Mouse (Mus musculus) midbrain, embryonic 16.5 days (tissue): ENCODE measurements around the gene Pigc. TPM values are rescaled to one million over a fixed set of nuclear protein-coding genes. Genes with fewer than 3 reads are reported as not detected.
A peak's percentile ranks its signal among the peaks of the same experiment; 100 is the strongest.

Source experiments
- ATAC-seq: fragments of 200-750 bp; cut with Nextera tagmentation; 2 replicates; pipeline ENCODE4 v1.8.0; 2017; ENCODE audit warnings: moderate TSS enrichment
- H3K27ac ChIP-seq: fragments of 300-500 bp; sonication (generic); 2 replicates; pipeline ENCODE4 v1.5.1; 2014; ENCODE audit warnings: mild to moderate bottlenecking, low read length, mixed read lengths
- H3K27me3 ChIP-seq: fragments of 300-500 bp; sonication (generic); 2 replicates; pipeline ENCODE4 v1.6.1; 2014; ENCODE audit warnings: low read depth, low read length, mixed read lengths; ENCODE audit not compliant: control insufficient read depth, insufficient read depth
- H3K36me3 ChIP-seq: fragments of 300-500 bp; sonication (generic); 2 replicates; pipeline ENCODE4 v1.6.1; 2014; ENCODE audit warnings: mild to moderate bottlenecking, low read length, moderate library complexity, mixed read lengths; ENCODE audit not compliant: control insufficient read depth, insufficient read depth
- H3K4me1 ChIP-seq: fragments of 300-500 bp; sonication (generic); 2 replicates; pipeline ENCODE4 v1.6.1; 2014; ENCODE audit warnings: mild to moderate bottlenecking, low read length, mixed read lengths; ENCODE audit not compliant: control insufficient read depth, insufficient read depth
- H3K4me2 ChIP-seq: fragments of 300-500 bp; sonication (generic); 2 replicates; pipeline ENCODE4 v1.6.1; 2014; ENCODE audit warnings: mild to moderate bottlenecking, low read length, mixed read lengths
- H3K4me3 ChIP-seq: fragments of 300-500 bp; sonication (generic); 2 replicates; pipeline ENCODE4 v1.5.1; 2014; ENCODE audit warnings: low read depth, mild to moderate bottlenecking, low read length, moderate library complexity, mixed read lengths
- H3K9ac ChIP-seq: fragments of 300-500 bp; sonication (generic); 2 replicates; pipeline ENCODE4 v1.6.1; 2014; ENCODE audit warnings: low read depth, low read length, mixed read lengths
- H3K9me3 ChIP-seq: fragments of 300-500 bp; sonication (generic); replicated peaks from 2 replicates; pipeline ENCODE4 v1.6.1; 2014; ENCODE audit warnings: mild to moderate bottlenecking, low read length, mixed read lengths; ENCODE audit not compliant: control insufficient read depth, poor library complexity, severe bottlenecking
- WGBS: fragments of 180-500 bp; shearing (Covaris S2); extraction: QIAGEN DNeasy Blood & Tissue Kit; methylation state at CpG from one replicate; pipeline ENCODE4 v1.1.7; 2014; 5-methylcytosine and 5-hydroxymethylcytosine counted together
- polyA plus RNA-seq: library from polyadenylated mRNA; unstranded; fragments of >200 nt; fragmentation: Nextera tagmentation; extraction: Ambion mirVana; gene quantifications from 2 replicates; pipeline ENCODE4 v1.2.1, GENCODE M21; 2015

The Pigc gene
- polyA plus RNA-seq, 1 experiment from 2014 or later, result 34.0 TPM

GRCm38 (mm10) chr1:161931817-161932216 lies 37.2 kb upstream of the Pigc start:
- H3K9me3 ChIP-seq, result no peaks in the 10 kb centered on the region
- no peak overlapping the region for H3K4me3 ChIP-seq
- no peak overlapping the region for H3K27ac ChIP-seq
- ATAC-seq, result no peak
- no peak overlapping the region for H3K4me2 ChIP-seq
- 77% methylated on average over 10 of the region's 10 CpGs for WGBS
- no peaks in the 10 kb centered on the region for H3K36me3 ChIP-seq
- no peaks in the 10 kb centered on the region for H3K4me1 ChIP-seq
- no peaks in the 10 kb centered on the region for H3K27me3 ChIP-seq
- no peak overlapping the region for H3K9ac ChIP-seq

GRCm38 (mm10) chr1:161932286-161932685 lies 36.7 kb upstream of the Pigc start:
- H3K9ac ChIP-seq, result no peak overlapping the region
- H3K4me3 ChIP-seq, result no peak overlapping the region
- no peak overlapping the region for H3K27ac ChIP-seq
- ATAC-seq, result no peak
- H3K4me1 ChIP-seq, result no peaks in the 10 kb centered on the region
- WGBS, result 87% methylated on average over 4 of the region's 4 CpGs
- H3K27me3 ChIP-seq, result no peaks in the 10 kb centered on the region
- H3K9me3 ChIP-seq, result no peaks in the 10 kb centered on the region
- H3K4me2 ChIP-seq, result no peak overlapping the region
- H3K36me3 ChIP-seq, result no peaks in the 10 kb centered on the region

- Histone ChIP-seq H3K27me3 (no peaks in the 10 kb centered on the region), H3K27ac (no peak overlapping the region), H3K4me3 (no peak overlapping the region), H3K4me2 (no peak overlapping the region), H3K9ac (no peak overlapping the region), H3K4me1 (no peaks in the 10 kb centered on the region), H3K36me3 (no peaks in the 10 kb centered on the region), H3K9me3 (no peaks in the 10 kb centered on the region)
- no peak for ATAC-seq
- WGBS, result 92% methylated on average over 2 of the region's 2 CpGs
These were observed 26.9 kb upstream of the Pigc start for GRCm38 (mm10) chr1:161942082-161942481.

DNA sequence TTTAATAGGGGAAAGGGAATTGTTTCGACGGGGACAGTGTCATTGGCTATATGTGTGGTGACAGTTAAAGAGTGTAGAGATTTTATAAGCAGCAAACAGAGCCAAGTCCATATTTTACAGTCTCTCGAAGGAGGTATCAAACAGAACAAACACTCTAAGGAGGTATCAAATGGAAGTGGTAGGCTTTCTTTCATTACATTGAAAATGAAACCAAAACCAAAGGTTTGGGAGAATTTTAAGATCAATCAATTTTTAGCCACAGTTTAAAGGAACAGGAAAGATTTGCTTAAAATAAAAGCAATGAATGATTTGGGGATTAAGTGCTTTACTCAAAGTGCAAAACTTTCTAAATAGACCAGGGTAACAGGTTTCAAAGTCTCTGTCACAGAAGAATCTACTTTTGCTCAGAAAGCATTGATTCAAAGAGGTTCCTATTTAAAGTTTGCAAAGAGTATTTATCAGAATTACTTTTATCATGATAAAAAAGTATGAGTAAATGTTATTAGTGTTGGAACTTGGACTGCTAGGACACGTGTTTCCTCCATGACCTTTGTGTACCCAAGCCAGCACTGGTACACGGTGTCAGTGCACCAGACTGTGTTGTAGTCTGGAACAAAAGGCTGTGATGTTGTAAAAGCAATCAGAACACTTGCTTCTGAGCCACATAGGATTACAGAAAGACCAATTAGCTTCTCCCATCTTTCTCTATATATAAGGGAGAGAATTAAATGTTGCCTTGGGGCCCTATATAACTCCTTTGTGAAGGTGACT lies 17.8 kb upstream of the Pigc start:
- H3K4me1 ChIP-seq, result no peaks in the 10 kb centered on the region
- no peaks in the 10 kb centered on the region for H3K36me3 ChIP-seq
- no peak overlapping the region for H3K4me3 ChIP-seq
- WGBS, result 78% methylated on average over 5 of the region's 5 CpGs
- no peak overlapping the region for H3K4me2 ChIP-seq
- no peaks in the 10 kb centered on the region for H3K27me3 ChIP-seq
- H3K27ac ChIP-seq, result no peak overlapping the region
- no peak for ATAC-seq
- H3K9ac ChIP-seq, result no peak overlapping the region
- H3K9me3 ChIP-seq, result no peaks in the 10 kb centered on the region

DNA sequence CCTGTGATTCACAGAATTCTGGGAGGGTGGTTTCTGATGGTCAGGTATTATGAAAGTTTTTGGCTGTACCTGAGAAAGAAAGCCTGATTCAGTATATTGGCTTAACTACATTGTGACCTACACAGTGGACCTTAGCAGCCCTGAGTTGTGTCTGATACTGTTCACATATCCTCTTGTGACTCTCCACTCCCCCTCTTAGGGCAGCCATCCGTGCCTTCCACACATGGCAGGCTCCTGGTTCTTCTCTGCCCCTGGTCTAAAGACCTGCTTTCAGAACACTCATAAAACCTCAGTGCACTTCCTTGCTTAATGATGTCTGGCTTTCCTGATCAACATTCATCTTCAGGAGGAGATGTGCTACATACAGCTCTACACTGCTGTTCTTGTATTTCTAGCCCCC lies 16.4 kb upstream of the Pigc start:
- no peak for ATAC-seq
- WGBS, result 48% methylated on average over 1 of the region's 1 CpGs
- no peak overlapping the region for H3K9ac ChIP-seq

DNA sequence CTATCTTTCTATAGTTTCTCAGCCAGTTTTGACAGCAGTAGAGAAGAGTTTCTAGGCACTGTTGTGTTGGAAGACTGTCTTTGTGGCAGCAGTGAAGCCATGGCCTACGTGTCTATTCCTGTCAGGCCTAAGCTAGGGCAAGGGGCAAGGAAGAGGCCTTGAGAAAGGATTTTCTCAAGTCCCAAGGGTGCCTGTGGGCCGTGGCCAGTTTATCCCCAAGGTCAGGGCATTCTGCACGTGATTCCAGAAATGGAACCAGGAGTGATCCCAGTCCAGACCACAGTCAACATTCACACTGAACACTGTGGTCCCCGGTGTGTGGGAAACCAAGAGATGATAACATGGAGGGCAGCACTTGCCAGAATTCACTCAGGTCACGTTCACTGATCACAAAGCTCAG lies 13.1 kb upstream of the Pigc start:
- 76% methylated on average over 5 of the region's 5 CpGs for WGBS
- H3K4me1 ChIP-seq, result no peaks in the 10 kb centered on the region
- no peak overlapping the region for H3K27ac ChIP-seq
- no peak overlapping the region for H3K4me2 ChIP-seq
- H3K36me3 ChIP-seq, result no peaks in the 10 kb centered on the region
- H3K9ac ChIP-seq, result no peak overlapping the region
- H3K9me3 ChIP-seq, result no peaks in the 10 kb centered on the region
- no peak for ATAC-seq
- H3K27me3 ChIP-seq, result no peaks in the 10 kb centered on the region
- no peak overlapping the region for H3K4me3 ChIP-seq

More for the DNA sequence above, 16.4 kb upstream of the Pigc start:
- H3K36me3 ChIP-seq, result no peaks in the 10 kb centered on the region
- H3K4me3 ChIP-seq, result no peak overlapping the region
- no peaks in the 10 kb centered on the region for H3K27me3 ChIP-seq
- no peaks in the 10 kb centered on the region for H3K9me3 ChIP-seq
- no peak overlapping the region for H3K27ac ChIP-seq
- no peak overlapping the region for H3K4me2 ChIP-seq
- H3K4me1 ChIP-seq, result no peaks in the 10 kb centered on the region

DNA sequence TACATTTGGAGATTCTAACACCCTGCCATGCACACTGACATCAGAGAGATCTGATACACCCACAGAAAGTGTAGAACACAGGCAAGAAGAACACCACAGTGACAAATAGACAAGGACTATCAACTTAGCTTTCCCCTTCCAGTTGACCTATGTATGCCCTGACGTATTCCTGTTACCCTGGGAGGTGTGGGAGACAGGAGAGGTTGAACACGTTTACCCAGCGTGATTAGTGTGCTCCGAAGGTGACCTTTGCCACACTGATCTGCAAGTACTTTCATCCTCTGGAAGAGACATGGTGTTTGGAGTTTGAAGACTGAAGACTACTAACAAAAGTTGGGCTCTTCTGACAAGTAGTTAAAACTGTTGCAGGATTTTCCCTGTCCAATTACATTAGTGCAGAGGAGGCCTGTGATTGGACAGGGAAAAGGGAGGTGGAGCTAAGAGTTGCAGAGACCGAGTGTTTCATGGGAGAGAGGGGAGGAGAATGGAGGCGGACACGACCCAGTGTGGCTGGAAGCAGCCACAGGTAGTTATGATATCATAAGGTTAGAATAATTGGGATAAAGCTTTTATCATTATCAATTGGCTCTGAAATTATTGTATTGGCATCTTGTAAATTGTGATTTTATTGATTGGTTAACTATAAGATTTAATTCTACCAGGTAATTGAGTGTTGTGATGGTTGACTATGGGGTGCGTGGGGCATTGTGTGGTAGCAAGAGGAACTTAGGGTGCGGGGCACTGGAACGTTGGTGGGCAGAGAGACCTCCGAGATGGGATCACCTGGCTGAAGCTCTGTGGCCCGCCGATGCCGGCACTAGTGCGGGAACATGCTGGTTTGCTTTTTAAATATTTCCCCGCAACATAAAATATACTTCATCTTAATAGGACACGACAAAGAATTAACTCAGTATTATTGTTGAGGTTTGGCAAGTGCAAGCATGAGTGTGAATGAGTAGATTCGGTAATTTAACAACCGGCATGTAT lies 10.7 kb upstream of the Pigc start:
- Histone ChIP-seq H3K4me2 (no peak overlapping the region), H3K36me3 (no peaks in the 10 kb centered on the region), H3K9ac (no peak overlapping the region), H3K4me1 (no peaks in the 10 kb centered on the region), H3K27ac (no peak overlapping the region), H3K4me3 (no peak overlapping the region), H3K27me3 (no peaks in the 10 kb centered on the region), H3K9me3 (no peaks in the 10 kb centered on the region)
- ATAC-seq, result no peak
- WGBS, result 83% methylated on average over 19 of the region's 19 CpGs

DNA sequence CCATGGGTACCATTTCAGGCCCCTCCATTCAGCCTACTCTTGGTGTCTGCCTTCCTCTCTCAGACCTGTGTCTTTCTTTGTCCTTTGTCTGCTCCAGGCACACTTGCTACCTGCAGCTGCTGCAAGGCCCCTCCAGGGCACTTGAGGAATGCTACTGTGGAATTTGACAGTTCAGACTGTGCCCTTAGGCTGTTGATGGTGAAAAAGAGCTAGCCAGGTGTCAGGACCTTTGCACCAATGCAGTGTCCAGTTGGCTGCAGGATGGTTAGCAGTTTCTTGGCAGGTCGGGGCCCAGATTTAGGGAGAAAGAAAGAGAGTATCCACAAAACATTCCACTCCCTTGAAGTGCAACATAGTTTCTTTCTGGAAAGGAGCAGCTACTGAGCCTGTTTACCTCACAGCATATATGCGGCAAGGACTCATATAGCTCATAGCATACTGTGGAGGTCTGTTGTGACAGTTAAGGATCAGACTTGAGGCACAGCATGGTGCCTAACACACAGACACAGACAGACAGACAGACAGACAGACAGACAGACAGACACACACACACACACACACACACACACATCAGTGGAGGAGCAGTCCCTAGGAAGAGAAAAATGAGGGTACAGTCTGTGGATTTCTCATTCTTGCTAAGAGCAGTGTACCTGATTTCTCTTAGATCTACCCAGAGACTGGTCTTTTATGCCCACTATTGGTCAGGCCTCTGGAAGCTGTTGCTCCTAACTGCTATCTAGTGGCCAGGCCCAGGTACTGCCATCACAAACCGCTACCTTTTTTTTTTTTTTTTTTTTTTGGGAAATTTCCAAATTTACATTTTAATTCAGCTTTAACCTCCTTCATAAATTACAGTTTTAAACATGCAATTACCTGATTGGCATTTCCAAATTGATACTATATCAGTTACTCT lies 6.3 kb upstream of the Pigc start:
- Histone ChIP-seq H3K27me3 (no peaks in the 10 kb centered on the region), H3K9me3 (no peaks in the 10 kb centered on the region), H3K4me1 (no peaks in the 10 kb centered on the region), H3K4me3 (no peak overlapping the region), H3K4me2 (no peak overlapping the region), H3K27ac (no peak overlapping the region), H3K36me3 (no peaks in the 10 kb centered on the region), H3K9ac (no peak overlapping the region)
- WGBS, result 47% methylated on average over 3 of the region's 3 CpGs
- ATAC-seq, result peak; percentile 88
